Mouse (Mus musculus): ENCODE results near the gene Foxn3. TPM values are rescaled to one million over a fixed set of nuclear protein-coding genes. Genes with fewer than 3 reads are reported as not detected.

The Foxn3 gene
- total RNA-seq, 2 experiments from 2014 or later = 95.0 to 97.1 TPM

DNA sequence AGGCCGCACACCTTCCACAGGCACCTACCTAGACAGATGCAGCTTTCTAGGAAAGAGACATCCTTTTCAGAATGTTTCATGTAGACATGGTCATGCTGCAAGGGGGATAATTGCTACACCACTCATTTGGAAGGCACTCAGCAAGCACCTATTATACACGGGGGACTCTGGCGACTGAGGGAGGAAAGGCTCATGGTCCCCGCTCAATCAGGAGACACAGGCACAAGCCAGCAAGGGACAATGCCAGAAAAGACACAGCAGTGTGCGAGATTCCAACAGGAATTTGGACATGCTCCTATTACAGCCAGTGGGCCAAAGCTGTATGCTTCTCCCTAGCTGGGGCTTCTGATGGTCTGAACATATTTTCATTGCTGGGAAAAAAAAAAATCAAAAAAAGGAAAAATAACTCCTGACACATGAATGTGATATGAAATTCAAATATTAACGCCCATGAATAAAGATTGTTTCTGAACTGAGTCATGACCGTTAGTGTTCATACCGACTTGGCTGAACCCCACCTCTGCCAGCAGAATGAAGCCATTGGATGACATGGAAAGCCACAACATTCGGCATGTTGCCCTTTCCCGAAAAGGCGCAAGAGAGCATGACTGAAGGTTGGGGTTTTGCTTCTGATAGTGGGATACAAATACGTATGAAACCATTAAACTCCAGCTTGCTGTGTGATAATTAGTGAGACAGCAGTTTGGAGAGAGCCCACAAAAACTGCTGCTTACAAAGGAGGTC, 299.6 kb downstream of the Foxn3 start:
- no peak for DNase-seq (ENCODE audit: low spot score in 2 of 2)

DNA sequence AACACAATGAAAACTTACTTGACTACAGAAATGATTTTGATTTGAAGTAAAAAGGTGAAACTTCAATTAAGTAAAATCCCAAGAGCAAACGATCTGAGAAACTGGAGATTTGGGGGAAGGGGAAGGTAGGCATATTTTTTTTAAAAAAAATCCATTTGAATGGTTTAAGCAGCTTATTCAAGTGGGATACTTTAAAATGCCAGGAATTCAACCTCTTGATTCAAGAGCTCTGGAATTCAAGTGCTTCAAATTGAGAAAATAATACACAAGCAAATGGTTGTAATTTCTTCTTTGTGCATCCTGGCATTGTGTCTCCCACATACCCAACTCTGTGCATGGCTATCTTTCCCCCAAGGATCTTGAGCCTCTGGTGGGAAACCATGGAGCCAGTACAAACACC, 300.5 kb downstream of the Foxn3 start:
- DNase-seq (ENCODE audit: low spot score in 2 of 2) = no peak

DNA sequence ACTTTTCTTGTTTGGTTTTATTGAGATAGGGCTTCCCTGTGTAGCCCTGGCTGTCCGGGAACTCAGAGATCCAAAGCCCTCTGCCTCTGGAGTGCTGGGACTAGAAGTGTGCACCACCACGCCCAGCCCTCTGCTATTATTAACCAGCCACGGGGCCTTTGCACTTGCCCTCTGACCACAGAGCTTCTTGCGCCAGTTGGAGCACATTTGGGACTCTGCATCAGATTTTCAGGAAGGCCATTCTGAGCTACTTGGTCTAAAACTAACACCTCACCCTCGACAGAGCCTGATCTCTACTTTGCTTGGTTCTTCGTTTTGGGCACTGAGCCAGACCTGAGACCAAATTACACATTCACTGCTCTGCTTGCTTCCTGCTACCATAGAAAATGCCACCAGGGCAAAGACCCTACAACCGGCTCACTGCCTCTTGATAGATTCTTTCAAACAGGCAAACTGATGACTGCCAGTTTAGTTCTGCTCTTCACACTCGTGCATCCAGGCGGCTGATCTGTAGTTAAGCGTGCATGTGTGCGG, 301.2 kb downstream of the Foxn3 start:
- no peak for DNase-seq (ENCODE audit: low spot score in 2 of 2)

- no peak for DNase-seq (ENCODE audit: low spot score in 2 of 2)
Measured at GRCm38 (mm10) chr12:99260171-99260570, 303.2 kb downstream of the Foxn3 start.

GRCm38 (mm10) chr12:99257570-99257969, 305.8 kb downstream of the Foxn3 start:
- no peak for DNase-seq (ENCODE audit: low spot score in 2 of 2)

DNA sequence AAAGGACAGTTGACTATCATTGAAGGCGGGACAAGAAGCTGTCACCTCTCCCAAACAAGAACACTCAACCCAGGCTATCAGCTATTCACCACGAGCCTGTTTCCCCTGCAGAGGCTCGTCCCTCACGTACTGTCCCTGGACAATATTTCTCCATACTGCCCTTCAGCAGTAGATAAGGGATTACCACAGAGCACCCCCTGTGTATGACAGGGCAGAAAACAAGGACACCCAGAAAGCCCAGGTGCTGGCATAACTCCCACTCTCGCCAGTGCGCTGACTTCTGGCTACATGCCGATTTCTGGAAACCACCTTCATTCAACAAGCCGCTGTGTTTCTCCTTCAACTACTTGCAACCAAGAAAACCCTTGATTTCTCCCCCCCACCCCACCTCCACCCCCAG, 306.4 kb downstream of the Foxn3 start:
- no peak for DNase-seq (ENCODE audit: low spot score in 2 of 2)

- DNase-seq (ENCODE audit: low spot score in 2 of 2) = no peak
Measured at GRCm38 (mm10) chr12:99256463-99256862, 306.9 kb downstream of the Foxn3 start.

DNA sequence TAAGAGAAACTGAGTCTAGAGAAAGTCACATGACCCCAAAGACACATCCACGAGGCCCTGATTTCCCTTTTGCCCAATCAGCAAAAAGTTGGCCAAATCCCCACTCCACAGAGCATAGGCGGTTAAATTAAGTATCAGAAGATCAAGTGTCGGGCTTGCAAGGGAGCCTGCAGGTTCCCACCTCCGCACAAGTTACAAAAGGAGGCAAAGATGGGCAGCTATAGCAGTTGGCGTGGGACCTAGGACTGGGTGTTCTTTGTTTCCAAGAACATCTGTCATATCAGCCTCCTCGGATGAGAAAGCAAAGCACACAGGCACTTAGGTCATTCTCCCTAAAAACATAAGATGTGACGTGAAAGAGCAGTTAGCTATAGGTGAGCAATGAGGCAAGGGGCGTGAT, 308.9 kb downstream of the Foxn3 start:
- no peak for DNase-seq (ENCODE audit: low spot score in 2 of 2)

- DNase-seq (ENCODE audit: low spot score in 2 of 2) = no peak
Measured at GRCm38 (mm10) chr12:99253562-99253961, 309.8 kb downstream of the Foxn3 start.

DNA sequence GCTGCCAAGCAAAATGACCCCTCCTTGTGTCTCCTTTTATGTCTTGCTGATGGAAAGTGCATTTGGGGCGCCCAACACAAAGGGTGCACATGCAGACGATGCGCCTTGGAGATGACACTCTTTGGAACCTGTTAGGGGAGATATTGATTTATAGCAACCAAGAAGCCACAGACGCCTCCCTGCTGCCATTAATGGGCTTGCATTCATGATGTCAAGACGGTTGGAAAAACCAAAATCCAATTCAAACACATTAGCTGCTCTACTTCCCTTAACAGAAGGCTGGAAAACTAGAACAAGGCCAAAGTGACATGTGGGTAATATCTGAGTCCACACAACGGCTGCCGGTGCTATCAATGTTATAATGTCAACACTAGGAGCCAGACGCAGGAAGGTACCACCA, 314.8 kb downstream of the Foxn3 start:
- no peak for DNase-seq (ENCODE audit: low spot score in 2 of 2)

DNA sequence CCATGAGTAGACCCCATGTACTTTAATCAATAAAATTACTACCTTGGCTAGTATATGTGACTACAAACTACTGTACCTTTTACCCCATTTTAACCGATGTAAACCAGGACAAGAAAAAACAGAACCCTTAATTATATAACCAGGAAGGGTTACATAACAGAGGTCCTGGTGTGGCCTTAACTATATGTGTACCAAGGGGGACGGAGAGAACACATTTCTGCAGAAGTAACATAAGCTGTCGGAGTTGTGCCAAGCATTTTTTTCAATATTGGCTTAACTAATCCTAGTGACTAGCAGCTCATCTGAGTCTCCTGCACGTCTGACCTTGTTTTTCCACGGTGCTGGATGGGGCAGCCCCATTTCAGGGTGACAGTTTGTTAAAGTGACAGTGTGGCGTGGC, 315.4 kb downstream of the Foxn3 start:
- no peak for DNase-seq (ENCODE audit: low spot score in 2 of 2)

GRCm38 (mm10) chr12:99246984-99247746, 316.2 kb downstream of the Foxn3 start:
- no peak for DNase-seq (ENCODE audit: low spot score in 2 of 2)

GRCm38 (mm10) chr12:99244673-99245072, 318.7 kb downstream of the Foxn3 start:
- no peak for DNase-seq (ENCODE audit: low spot score in 2 of 2)

DNA sequence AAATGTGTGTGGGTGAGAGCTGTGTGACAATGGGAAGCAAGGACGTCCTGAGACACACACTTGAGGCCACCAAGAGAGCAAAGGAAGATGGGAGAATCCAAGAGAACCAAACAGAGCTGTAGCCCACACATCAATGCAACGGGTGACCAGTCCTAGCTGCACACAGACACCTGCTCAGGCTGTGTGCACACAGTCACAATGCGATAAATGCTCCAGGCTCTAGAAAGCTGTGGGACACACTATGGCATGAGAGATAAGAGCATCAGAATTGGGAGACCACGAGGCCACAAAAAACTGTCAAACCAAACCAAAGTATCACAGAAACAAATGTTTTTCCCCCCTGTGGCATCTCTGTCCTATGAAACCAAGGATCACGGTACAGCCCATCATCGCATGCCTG, 319.1 kb downstream of the Foxn3 start:
- no peak for DNase-seq (ENCODE audit: low spot score in 2 of 2)

GRCm38 (mm10) chr12:99243316-99243715, 320.1 kb downstream of the Foxn3 start:
- no peak for DNase-seq (ENCODE audit: low spot score in 2 of 2)

DNA sequence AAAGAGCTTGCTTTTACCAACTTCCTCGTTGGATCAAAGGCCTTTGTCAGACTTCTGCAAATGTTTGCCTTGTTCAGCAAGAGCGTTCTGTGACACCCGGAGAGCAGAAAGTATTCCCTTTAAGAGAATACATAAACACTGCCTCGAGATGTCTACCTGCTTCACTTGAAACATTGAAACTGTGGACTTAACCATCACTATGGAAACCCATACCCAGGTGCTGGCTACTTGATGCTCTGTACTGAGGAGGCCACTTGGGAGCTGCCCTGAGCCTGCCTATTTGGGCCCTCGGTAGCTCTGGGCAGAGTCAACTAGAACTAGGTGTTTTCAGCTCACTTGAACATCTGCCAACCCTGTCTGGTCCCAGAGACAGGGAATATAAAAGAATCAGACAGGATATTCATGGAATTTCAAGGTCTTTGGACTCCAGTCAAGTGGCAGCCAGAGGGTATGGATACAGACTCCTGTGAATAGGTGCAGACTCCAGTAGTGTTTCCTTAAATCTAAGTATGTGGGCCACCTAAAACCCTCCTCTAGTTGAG, 323.1 kb downstream of the Foxn3 start:
- no peak for DNase-seq (ENCODE audit: low spot score in 2 of 2)

GRCm38 (mm10) chr12:99239735-99240134, 323.6 kb downstream of the Foxn3 start:
- DNase-seq (ENCODE audit: low spot score in 2 of 2) = no peak

DNA sequence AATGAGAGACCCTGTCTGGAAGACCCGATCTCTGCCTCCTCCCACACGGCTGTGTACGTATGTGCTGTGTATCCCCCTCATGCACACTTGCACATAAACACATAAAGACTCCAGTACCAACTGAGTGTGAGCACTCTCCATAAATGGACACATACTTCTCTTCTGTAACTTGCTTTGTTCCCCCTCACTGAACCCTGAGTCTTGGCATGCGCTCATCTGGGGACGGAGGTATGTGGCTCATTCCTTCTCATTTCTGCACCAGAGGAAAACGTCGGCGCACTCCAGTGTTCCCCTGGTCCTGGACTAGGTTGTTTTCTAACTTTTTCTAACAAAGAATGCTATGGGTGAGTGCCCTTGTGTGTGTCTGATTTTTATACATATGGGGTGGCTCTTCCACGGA, 325.9 kb downstream of the Foxn3 start:
- DNase-seq (ENCODE audit: low spot score in 2 of 2) = no peak

DNA sequence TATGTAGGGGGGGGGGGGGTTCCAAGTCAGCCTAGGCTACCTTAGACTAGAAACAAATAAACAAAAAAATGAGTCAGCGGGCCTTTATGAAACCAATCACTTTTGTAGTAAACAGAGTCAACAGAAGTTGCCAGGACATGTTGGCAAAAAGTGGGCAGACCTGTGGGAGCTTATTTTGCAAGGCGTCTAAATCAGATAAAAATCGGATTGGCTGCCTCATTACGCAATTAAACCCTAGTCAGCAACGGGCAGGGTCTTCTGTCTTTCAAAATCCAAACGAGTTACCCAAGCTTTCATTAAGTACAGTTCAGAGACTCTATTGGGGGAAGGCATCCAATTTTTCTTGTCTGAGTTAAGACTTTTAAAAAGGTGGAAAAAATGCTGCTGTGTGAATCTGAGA, 329.0 kb downstream of the Foxn3 start:
- DNase-seq (ENCODE audit: low spot score in 2 of 2) = no peak

DNA sequence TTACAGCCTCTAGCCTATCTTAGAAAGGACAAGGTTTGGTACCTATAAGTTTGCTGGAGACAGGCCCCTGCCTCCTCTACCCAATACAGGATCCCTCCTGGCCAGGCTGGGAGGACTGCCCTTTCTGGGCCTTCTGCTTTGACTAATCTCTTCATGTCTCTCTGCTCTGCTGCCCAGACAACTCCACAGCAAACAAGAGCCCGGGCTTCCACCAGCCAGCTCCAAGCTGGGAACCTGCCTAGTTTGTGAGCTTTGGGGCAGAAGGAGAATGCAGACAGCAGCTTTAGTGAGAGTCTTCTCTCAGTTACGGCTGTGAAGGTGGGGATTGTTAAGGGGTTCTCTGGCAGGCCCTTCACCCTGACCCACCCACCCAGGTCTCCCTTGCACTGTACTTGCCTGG, 330.0 kb downstream of the Foxn3 start:
- DNase-seq (ENCODE audit: low spot score in 2 of 2) = no peak

- DNase-seq (ENCODE audit: low spot score in 2 of 2) = no peak
Measured at GRCm38 (mm10) chr12:99232478-99232877, 330.9 kb downstream of the Foxn3 start.

GRCm38 (mm10) chr12:99231321-99231720, 332.1 kb downstream of the Foxn3 start:
- DNase-seq (ENCODE audit: low spot score in 2 of 2) = no peak

GRCm38 (mm10) chr12:99230783-99231048, 332.7 kb downstream of the Foxn3 start:
- no peak for DNase-seq (ENCODE audit: low spot score in 2 of 2)

Measured in adrenal gland, postnatal 4 days (tissue).